Mouse (Mus musculus) heart, adult 2 months (tissue): ENCODE data around the gene Slamf8. TPM values are rescaled to one million over a fixed set of nuclear protein-coding genes. Genes with fewer than 3 reads are reported as not detected.

ENCODE experiments used
- DNase-seq, 2 experiments: peaks; one replicate each; pipeline ENCODE4 v3.0.0; 2021
- H3K27ac ChIP-seq: fragments of 200-600 bp; 2 replicates; pipeline ENCODE4 v1.8.1; 2022
- H3K27me3 ChIP-seq: fragments of 200-500 bp; 2 replicates; pipeline ENCODE4 v1.6.1; 2012; ENCODE audit warnings: mild to moderate bottlenecking, low read length, inconsistent platforms, mixed read lengths; ENCODE audit not compliant: control insufficient read depth, insufficient read depth
- H3K36me3 ChIP-seq: fragments of 200-500 bp; 2 replicates; pipeline ENCODE4 v1.6.1; 2012; ENCODE audit warnings: low read length, inconsistent platforms; ENCODE audit not compliant: control insufficient read depth, insufficient read depth
- H3K4me1 ChIP-seq: fragments of 200-500 bp; 2 replicates; pipeline ENCODE4 v1.6.1; 2011; ENCODE audit warnings: low read length; ENCODE audit not compliant: control insufficient read depth, insufficient read depth
- H3K4me3 ChIP-seq: fragments of 200-600 bp; 2 replicates; pipeline ENCODE4 v1.8.1; 2022
- H3K79me2 ChIP-seq: fragments of 200-500 bp; replicated peaks from 2 replicates; pipeline ENCODE4 v1.6.1; 2012; ENCODE audit warnings: mild to moderate bottlenecking, inconsistent platforms, low read length, moderate library complexity, mixed read lengths; ENCODE audit not compliant: control insufficient read depth, insufficient read depth
- H3K9ac ChIP-seq: fragments of 200-500 bp; 2 replicates; pipeline ENCODE4 v1.6.1; 2012; ENCODE audit warnings: low read depth, mild to moderate bottlenecking, control low read depth, inconsistent platforms, low read length, mixed read lengths
- CTCF ChIP-seq: fragments of 200-600 bp; IDR thresholded peaks from 2 replicates; pipeline ENCODE4 v1.8.1; 2022; ENCODE audit warnings: antibody characterized with exemption, mild to moderate bottlenecking, moderate library complexity
- EP300 ChIP-seq: fragments of 200-500 bp; IDR thresholded peaks from 2 replicates; pipeline ENCODE4 v1.6.1; 2011; ENCODE audit warnings: low read depth, low read length, control low read depth; ENCODE audit not compliant: insufficient read depth
- POLR2A ChIP-seq: fragments of 200-500 bp; IDR thresholded peaks from 2 replicates; pipeline ENCODE4 v1.6.1; 2011; ENCODE audit warnings: mild to moderate bottlenecking, low read depth, low read length, control low read depth; ENCODE audit not compliant: insufficient read depth
- WGBS: fragments of 180-500 bp; shearing (Covaris S2); methylation state at CpG from one replicate; pipeline ENCODE4 v1.1.7; 2018; 5-methylcytosine and 5-hydroxymethylcytosine counted together
- intact Hi-C: fragments of 180-260 bp; cut with DNase I; formaldehyde crosslinking; loops from one replicate; pipeline ENCODE4 v1.15.1; 2025
- polyA plus RNA-seq: library from polyadenylated mRNA; depleted of rRNA; stranded (reverse); fragments of >200 nt; gene quantifications from 2 replicates; pipeline ENCODE4 v1.2.3, GENCODE M21; 2012
- total RNA-seq, 2 experiments: library from RNA; stranded (reverse); gene quantifications; 2 replicates each; pipeline ENCODE4 v1.2.3; 2021

Slamf8 gene
- total and polyA plus RNA-seq, 3 experiments: 0.30 to 1.3 (median 0.34) TPM

- Histone ChIP-seq H3K4me3 (no peak overlapping the region), H3K79me2 (no peaks in the 10 kb centered on the region), H3K4me1 (no peaks in the 10 kb centered on the region), H3K9ac (no peak overlapping the region), H3K36me3 (no peaks in the 10 kb centered on the region), H3K27ac (no peak overlapping the region), H3K27me3 (no peaks in the 10 kb centered on the region)
- DNase-seq: no peak
- intact Hi-C loops: no loop called here
- WGBS: 50% methylated on average over 4 of the region's 4 CpGs
- TF ChIP-seq EP300 (no peak), POLR2A (no peak), CTCF (no peak)
Observed at GRCm38 (mm10) chr1:172567758-172568157, 22.6 kb downstream of the Slamf8 start.

- 62% methylated on average over 3 of the region's 3 CpGs for WGBS
- Histone ChIP-seq H3K79me2 (no peaks in the 10 kb centered on the region), H3K27me3 (no peaks in the 10 kb centered on the region), H3K4me3 (no peak overlapping the region), H3K4me1 (peaks cover 3% of the 10 kb centered on the region), H3K27ac (no peak overlapping the region), H3K9ac (no peak overlapping the region), H3K36me3 (no peaks in the 10 kb centered on the region)
- intact Hi-C loops: no loop called here
- TF ChIP-seq EP300 (no peak), POLR2A (no peak), CTCF (no peak)
- DNase-seq: no peak
Observed at GRCm38 (mm10) chr1:172566131-172566530, 24.2 kb downstream of the Slamf8 start.

- intact Hi-C loops: loop anchor here (1.0 to 5.0 kb wide), 3 partner anchors 35 to 151 kb away; partner anchors contain the start of gene Dusp23
- peak overlapping the region; percentile 84; the same call in 1 of the 2 replicates for H3K27ac ChIP-seq
Observed at GRCm38 (mm10) chr1:172563465-172563828, 26.9 kb downstream of the Slamf8 start.

GRCm38 (mm10) chr1:172562641-172563464 is 27.5 kb downstream of the Slamf8 start:
- peak overlapping the region; percentile 87 for H3K4me3 ChIP-seq
- TF ChIP-seq EP300 (no peak), POLR2A (peak; percentile 33; the same call in 1 of the 2 replicates), CTCF (peak; percentile 87)
- peaks cover 6% of the 10 kb centered on the region for H3K4me1 ChIP-seq
- no peaks in the 10 kb centered on the region for H3K36me3 ChIP-seq
- no peaks in the 10 kb centered on the region for H3K79me2 ChIP-seq
- under 1% methylated on average over 66 of the region's 66 CpGs for WGBS
- H3K27ac ChIP-seq: peak overlapping the region; percentile 84
- peak; percentile 85 for DNase-seq
- intact Hi-C loops: loop anchor here (1.0 to 5.0 kb wide), 3 partner anchors 35 to 151 kb away; partner anchors contain the start of gene Dusp23
- H3K27me3 ChIP-seq: no peaks in the 10 kb centered on the region
- H3K9ac ChIP-seq: peak overlapping the region; percentile 83

More at GRCm38 (mm10) chr1:172563465-172563828, 26.9 kb downstream of the Slamf8 start:
- DNase-seq: no peak
- Histone ChIP-seq H3K4me3 (peak overlapping the region; percentile 87), H3K27me3 (no peaks in the 10 kb centered on the region), H3K79me2 (no peaks in the 10 kb centered on the region), H3K9ac (peak overlapping the region; percentile 83), H3K4me1 (peaks cover 6% of the 10 kb centered on the region), H3K36me3 (no peaks in the 10 kb centered on the region)
- TF ChIP-seq CTCF (no peak; the same call in 1 of the 2 replicates), POLR2A (no peak), EP300 (no peak)
- 12% methylated on average over 10 of the region's 10 CpGs for WGBS

- peaks cover 16% of the 10 kb centered on the region for H3K4me1 ChIP-seq
- H3K27ac ChIP-seq: no peak within 1 kb of the TSS
- 73% methylated on average over 11 of the region's 11 CpGs for WGBS
- no peak for DNase-seq
- intact Hi-C loops: no loop called here
- no peaks in the 10 kb centered on the region for H3K79me2 ChIP-seq
- no peaks in the 10 kb centered on the region for H3K27me3 ChIP-seq
- H3K4me3 ChIP-seq: no peak within 1 kb of the TSS
- no peak within 1 kb of the TSS for H3K9ac ChIP-seq
- H3K36me3 ChIP-seq: no peaks in the 10 kb centered on the region
- TF ChIP-seq EP300 (no peak), POLR2A (no peak), CTCF (no peak)
Observed at GRCm38 (mm10) chr1:172555638-172556037, 34.7 kb downstream of the Slamf8 start, which contains the start of gene Vsig8. Gene Vsig8 (plus strand): TSS chr1:172555938.

- Histone ChIP-seq H3K9ac (no peak overlapping the region), H3K79me2 (no peaks in the 10 kb centered on the region), H3K27me3 (no peaks in the 10 kb centered on the region), H3K27ac (peak overlapping the region; percentile 52), H3K4me3 (no peak overlapping the region), H3K36me3 (no peaks in the 10 kb centered on the region), H3K4me1 (peaks cover 16% of the 10 kb centered on the region)
- intact Hi-C loops: no loop called here
- WGBS: 38% methylated on average over 1 of the region's 1 CpGs
- DNase-seq: peak in 1 of 2 experiments; percentile 21
- no peak for TF ChIP-seq CTCF
- TF ChIP-seq EP300: 0 out of 2 replicates have a peak, but pooled peaks have one; percentile 26
Observed at GRCm38 (mm10) chr1:172552623-172553022, 37.7 kb downstream of the Slamf8 start.
